Mouse (Mus musculus) spleen, postnatal 36 days (tissue): ENCODE results near the gene Serpinb8.

Experiments
- DNase-seq, 2 experiments: peaks; one replicate each; pipeline ENCODE4 v3.0.0; 2022; ENCODE audit warnings: low spot score in 2 of 2, mixed read lengths in 1 of 2

Serpinb8 gene

DNA sequence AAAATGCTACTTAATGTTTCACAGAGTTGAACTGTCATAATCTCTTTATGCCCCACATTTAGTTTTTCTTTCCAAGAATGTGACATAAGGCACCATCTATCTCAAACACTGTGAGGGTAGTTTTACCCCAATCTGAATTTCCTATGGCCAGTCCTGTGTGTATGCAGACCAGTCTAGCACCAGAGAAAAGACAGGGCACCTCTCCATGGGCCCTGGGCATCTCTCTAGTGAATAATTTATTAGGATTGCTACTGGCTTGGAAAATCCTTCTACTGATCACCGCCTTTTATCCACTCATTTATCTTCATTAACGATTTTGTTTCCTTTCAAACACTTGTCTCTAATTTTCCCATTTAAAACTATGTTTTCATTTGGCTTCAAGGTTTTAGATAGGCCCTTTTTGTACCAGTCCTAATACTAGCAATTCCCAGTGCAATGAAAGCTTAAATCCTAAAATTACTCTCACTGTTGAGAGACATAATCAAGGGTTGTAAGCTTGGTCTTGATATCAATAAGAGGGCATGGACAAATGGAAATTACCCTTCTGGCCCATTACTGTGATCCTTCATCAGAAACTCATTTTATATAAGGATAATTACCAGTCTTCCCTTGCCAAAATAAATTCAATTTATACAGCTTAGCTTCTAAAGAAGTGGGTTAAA is 52.8 kb downstream of the Serpinb8 start:
- no peak for DNase-seq

GRCm38 (mm10) chr1:107645086-107645485 is 55.3 kb downstream of the Serpinb8 start:
- no peak for DNase-seq

DNA sequence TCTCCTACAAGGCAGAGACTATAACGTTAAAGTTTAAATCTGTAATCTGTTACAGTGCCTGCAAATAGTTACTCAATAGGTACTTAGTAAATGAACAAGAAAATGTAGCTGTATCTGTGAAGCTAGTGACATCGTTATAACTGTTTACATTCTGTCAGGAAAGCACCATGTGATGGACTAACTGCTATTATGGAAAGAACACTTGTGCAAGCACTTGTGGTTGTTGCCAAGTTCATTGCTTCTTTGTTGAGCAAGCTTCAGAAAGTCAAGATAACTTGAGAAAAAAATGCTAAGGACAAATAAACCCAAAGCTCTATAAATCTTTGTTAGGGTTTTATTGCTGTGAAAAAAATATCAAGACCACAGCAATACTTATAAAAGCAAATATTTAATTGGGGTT is 67.9 kb downstream of the Serpinb8 start:
- no peak for DNase-seq
